Mouse (Mus musculus): ENCODE data around the gene Elmod1.

- TF ChIP-seq CTCF (IDR thresholded peaks at IDR 0.05; ENCODE audit: low read depth, low read length) (no peak), POLR2AphosphoS5 (IDR thresholded peaks at IDR 0.05; ENCODE audit: insufficient replicate concordance, low read depth, low read length) (no peak), TAL1 (conservative IDR thresholded peaks at IDR 0.05; ENCODE audit: low read depth, low read length) (no peak)
These were observed 20.2 kb downstream of the Elmod1 start for GRCm38 (mm10) chr9:53954853-53955252.

Data from G1E (cell line).